Mouse (Mus musculus) NIH3T3 (cell line): ENCODE measurements around the gene Kif2c.
"Not testable (repeated sequence)": the region's sequence is repeated elsewhere in the genome, so short reads cannot be mapped to it uniquely, and the experiment has no call there.

ENCODE experiments used
- DNase-seq: peaks from one replicate; pipeline ENCODE4 v3.0.0-alpha.2; 2012; ENCODE audit warnings: low read depth

The Kif2c gene

DNA sequence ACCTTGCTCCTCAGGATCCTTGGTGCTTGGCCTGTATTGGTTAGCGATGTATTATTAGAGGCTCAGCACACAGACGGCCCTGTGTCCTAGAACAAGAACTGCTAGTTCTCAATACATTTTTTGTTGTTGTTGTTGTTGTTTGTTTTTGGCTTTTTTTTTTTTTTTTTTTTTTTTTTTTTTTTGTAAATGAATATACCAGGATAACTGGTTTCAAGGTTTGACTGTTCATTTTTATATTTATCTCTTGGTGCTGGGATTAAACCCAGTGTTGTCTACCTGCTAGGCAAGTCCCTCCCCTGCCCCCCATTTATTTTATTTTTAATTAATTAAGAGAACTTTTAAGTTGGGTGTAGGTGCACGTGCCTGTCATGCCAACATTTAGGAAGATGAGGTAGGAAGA, 6.5 kb upstream of the Kif2c start:
- peak; percentile 22 for DNase-seq

DNA sequence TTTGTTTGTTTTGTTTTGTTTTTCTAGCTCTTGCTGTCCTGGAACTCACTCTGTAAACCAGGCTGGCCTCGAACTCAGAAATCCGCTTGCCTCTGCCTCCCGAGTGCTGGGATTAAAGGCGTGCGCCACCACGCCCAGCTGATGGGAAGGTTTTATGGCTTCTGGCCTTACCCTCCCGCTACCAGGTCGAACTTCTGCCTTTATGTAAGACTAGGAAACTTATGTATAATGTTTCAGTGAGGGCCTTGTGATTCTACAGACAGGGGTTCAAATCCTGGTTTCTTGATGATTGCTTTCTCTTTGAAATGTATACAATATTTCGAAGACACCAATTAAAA, 289 bp upstream of the Kif2c start:
- DNase-seq, result not testable (repeated sequence)

DNA sequence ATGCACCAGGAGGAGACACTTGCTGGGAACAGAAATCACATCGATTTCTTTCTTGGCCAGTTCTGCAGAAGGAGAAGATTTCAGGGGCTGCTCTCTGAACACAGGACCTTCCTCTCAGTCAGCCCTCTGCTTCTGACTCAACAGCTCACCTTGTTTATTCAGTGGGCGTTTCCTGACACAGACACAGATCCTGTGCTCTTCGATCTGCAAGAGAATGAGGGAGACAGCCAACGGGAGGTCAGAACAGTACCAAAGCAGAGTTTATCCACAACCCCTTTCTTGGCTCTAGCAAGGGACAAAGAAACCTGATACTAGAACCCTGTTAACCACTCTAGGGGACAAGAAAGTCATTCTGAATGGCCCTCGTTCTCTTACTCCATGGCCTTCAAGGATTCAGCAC, 12.5 kb downstream of the Kif2c start:
- no peak for DNase-seq

DNA sequence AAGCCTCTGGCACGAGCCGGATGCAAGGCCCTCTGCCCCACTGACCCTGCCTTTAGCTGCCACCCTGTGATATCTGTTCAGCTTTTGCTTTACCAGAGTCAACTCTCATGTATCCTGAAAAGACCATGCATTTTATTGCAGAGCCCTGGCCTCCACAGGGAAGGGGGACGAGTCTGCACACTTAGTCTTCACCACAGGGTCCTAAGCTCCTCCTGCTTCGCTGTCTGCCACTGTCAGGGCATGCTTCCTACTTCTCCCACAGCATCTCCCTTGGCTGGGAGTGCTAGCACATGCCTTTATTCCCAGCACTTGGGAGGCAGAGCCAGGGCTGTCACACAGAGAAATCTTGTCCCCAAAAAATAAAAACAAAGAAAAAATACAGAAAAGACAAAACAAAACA, 21.3 kb downstream of the Kif2c start:
- no peak for DNase-seq

DNA sequence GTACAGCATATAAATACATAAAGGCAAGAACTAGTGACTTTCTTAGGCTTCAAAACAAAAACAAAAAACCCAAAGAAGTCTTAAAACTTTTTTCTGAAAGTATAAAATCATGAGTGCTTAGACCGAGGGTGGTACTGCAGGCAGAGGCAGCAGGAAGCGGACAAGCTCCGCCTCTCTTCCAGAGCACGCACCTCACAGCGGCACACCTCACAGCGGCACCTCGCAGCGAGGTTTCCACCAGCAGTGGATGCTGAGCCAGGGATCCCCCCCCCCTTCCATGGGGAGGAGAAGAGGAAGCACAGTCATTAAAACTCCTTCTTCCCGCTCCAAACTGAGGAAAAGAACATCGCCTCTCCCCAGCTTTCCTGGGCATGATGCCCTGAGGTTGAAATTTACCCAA, 22.8 kb downstream of the Kif2c start:
- DNase-seq, result no peak

DNA sequence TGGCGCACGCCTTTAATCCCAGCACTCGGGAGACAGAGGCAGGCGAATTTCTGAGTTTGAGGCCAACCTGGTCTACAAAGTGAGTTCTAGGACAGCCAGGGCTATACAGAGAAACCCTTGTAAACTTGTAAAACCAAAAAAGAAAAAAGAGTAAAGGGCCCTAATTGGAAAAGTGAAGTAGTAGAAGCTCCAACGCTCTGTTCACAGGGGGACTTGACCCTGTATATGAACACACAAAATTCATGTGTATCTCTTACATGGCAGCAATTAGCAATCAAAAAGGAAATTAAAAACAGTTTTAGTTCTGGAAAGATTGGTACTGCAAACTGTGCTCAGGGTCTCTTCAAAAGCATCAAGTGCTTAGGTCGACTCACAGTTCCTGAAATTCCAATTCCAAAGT, 26.1 kb downstream of the Kif2c start:
- DNase-seq, result no peak

DNA sequence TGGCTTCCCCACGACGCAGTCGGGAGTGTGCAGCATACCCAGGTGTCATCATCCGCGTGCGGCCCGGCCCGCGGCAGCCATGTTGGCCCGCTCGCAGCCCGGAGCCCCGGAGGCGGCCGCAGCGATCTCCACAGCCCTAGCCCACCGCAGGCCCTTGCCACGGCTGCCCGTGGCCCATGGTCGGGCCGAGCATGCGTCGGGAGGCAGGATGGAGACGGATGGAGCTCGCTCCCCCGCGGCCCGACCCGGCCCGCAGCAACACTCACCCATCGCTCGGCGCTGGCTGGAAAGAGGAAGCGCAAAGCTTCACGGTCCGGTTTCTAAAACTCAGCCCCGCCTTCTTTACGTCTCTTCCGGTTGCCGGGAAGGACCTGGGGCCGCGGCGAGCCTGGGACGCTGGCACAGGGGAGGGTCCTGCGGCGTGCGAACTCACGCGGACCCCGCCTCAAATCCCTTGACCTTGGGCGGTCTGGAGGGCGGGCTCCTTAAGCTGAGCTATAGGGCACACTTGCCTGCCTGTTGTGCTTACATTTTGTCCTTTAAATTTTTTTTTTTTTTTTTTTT, 26.6 kb downstream of the Kif2c start, which contains the start of gene Rps8:
TSS of gene Rps8 (minus strand) at position 452 of the 564 bp plus-strand sequence.
- DNase-seq, result peak; percentile 92

DNA sequence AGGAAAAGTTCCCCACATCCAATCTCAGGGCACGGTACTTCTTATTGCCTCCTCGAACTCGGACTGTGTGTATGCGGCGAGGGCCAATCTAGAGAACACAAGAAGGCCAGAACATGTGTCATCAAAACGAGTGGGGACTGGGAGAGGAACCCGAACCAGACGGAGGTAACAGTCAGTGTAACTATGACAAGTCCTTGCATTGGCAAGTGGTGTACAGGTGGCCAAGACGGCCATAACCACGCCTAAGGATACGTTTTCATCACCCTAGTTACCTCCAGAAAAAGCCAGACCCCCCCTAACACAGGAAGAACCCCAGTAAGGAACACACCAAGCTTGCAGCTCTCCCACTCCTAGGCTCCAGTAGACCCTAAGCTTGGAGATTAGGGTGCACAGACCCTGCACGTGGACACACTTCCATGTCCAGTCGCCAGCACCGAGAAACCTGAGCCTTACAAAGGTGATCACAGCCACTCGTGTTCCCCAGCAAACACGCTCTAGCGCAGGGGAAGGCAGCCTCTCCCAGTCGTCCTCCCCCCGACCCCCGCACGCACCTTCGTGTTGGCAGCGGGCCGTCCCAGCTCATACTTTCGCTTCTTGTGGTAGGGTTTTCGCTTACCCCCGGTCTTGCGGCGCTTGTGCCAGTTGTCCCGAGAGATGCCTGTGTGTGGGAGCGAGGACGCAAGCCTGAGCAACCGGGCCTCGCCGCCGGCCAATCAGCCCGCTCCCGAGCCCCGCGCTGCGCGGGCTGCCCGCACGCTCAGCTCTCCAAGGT, 27.2 kb downstream of the Kif2c start:
- DNase-seq, result peak; percentile 43

DNA sequence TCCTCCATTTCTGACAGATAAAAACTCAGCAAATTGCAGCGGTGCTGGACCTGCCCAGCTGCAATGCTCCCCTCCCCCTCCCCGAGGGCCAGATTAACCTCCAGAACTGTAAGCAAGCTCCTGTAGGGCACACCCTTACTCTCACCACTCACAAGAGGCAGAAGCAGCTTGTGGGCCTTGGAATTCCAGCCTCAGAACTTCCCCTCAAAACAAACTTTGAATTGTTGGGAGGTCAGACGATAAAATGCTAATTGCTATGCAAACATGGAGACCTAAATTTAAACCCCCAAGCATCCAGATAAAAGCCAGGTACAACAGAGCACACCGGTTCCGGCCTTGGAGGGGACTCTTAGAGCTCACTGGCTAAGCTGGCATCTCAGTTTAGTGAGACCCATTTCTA, 29.7 kb downstream of the Kif2c start:
- DNase-seq, result no peak

DNA sequence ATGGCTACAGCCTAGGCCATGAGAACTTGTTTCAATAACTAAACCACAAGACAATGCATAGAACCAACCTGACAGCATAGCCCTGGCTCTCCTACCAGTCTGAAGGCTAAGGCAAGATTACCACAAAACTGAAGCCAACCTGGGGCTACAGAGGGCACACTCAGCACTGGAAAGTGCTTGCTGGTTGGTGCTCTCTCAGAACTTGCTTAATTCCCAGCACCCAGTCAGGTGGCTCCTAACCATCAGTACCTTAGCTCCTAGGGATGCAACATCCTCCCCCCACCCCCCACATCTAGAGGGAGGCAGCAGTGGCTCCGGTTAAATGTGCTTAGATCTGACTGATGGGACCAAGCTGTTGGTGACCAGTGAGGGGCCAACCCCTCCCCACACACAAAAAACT, 31.0 kb downstream of the Kif2c start:
- no peak for DNase-seq

DNA sequence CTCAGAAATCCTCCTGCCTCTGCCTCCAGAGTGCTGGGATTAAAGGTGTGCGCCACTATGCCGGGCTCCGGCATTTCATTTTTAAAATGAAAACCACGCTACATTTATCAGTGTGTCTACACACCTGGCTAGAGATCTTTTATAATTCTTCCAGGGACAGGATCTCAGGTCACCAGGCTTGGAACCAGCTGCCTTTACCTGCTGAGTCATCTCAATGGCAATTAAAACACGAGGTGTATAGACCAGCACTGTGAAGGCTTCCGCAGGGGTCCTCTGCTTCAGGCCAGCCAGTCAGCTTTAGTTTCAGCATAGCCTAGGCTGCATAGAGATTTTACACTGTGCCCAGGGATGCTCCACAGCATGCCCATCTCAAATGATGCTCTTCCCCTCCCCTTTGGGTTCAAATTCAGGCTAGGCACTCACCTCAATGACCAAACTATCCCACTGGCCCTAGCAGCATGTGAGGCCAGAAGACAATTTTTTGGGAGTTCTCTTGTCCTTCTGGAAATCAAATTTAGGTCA, 32.2 kb downstream of the Kif2c start:
- no peak for DNase-seq

DNA sequence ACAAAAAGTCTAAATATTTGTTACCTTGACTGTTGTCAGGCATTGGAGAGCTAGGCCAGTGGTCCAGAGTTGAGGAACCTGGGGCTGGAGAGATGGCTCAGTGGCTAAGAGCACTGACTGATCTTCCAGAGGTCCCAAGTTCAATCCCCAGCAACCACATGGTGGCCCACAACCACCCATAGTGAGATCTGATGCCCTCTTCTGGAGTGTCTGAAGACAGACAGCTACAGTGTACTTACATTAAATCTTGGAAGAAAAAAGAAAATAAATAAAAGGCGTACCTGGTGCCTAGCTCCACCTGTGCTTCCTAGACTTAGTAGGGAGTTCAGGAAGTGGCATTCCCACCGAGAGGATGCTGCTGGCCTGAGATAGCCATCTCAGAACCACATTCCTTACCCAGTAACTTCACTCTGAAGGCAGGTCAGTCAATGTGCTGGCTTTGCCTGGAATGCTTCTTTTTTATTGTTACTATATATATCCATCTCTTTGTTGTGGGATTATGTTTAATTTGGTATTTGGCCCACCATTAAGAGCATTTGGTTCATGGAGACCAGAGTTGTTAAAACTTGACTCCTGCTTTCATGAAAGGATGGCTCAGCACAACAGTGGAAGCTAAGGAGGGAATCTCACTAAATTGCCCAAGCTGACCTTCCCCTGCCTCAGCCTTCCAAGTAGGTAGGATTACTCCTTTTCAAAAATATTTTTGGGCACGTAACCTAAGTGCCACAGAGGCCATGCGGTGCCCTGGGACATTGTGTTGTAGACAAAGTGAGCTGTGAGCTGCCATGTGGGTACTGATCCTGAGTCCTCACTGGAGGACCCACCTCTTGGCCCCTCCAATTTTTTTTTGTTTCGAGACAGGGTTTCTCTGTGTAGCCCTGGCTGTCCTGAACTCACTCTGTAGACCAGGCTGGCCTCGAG, 32.9 kb downstream of the Kif2c start:
- no peak for DNase-seq

DNA sequence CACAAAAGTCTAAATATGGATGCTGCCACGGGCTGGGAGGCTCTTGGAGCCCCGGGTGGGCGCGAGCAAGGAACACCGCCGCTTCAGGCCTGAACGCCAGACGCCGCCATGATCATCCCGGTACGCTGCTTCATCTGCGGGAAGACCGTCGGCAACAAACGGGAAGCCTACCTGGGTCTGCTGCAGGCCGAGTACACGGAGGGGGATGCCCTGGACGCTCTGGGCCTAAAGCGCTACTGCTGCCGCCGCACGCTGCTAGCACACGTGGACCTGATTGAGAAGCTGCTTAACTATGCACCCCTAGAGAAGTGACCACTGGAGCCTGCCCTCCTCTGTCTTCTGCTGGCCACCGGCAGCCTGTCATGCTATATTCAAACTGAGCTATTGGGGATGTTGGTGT, 33.6 kb downstream of the Kif2c start:
- DNase-seq, result no peak

DNA sequence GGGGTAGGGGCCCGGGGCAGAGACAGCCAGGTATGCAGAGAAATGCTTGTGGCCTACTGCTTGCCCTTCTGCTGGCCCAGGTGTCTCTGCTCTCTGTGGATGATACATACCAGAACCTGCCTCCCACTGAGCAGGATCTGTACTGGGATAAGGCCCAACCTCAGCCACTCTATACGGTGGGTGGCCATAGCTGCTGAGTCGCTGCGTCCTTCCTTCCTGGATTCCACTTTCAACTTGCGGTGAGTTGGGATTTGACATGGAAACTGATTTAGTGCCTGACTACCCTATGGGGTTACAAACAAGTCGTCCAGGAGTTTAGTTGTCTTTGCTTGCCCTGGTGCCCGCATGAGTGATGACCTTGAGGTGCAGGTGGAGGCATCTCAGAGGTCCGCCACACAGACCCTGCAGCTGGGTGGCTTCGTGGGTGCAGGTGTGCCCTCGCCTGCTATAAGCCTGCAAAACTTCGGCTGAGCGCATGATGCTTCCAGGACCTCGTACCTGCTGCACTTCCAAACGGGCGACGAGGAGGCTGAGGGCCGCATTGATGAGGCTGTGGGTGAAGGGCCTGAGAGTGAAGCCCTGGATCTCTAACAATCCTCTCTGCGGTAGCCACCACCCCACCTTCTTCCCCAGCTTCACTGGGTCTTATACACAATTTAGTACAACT, 34.3 kb downstream of the Kif2c start:
- no peak for DNase-seq

DNA sequence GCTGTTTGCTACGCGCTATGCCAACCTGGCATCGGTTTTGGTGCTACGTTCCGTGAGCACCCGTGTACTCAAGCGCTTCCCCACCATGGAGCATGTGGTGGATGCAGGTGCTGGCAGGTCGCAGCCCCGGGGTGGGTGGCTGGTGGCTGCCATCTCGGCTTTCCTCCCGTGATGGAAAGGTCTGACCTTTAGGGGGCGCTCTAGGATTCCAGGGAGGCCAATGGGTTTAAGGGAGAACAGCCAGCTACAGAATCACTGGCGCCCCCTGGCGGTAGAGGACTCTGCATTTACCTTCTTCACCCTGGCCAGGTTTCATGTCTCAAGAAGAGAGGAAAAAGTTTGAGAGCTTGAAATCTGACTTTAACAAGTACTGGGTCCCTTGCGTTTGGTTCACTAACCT, 36.3 kb downstream of the Kif2c start:
- DNase-seq, result peak; percentile 87

DNA sequence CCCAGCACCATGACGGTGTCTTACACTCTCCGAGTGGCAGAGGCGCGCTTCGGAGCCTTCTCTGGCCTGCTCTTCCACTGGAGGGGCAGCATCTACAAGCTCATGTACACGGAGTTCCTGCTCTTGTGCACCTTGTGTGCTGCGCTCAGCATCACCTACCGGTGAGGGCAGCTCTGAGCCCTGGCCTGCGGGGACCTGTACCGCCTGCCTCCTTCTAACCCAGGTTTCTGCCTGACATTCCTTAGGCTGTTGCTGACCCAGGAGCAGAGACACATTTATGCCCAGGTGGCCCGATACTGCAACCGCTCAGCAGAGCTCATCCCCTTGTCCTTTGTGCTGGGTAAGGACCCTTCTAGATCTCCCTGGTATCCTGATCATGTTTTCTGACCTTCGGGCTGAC, 37.2 kb downstream of the Kif2c start:
- no peak for DNase-seq

DNA sequence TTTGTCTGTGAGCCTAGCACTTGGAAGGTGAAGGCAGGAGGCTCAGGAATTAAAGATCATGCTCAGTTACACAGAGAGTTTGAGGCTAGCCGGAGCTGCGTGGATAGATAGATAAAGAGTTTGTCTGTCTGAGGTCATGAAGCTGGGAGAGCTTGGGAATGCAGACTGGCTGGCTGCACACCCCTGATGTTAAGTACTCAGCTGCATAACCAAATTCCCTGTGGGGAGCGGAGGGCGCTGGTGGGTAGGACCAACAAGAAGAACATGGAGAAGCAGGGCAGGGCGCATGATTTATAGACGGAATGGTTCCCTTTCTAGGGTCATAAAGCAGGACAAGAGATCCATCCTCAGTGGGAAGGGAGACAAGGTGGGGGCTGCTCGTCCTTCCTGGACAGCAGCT, 39.4 kb downstream of the Kif2c start:
- no peak for DNase-seq

DNA sequence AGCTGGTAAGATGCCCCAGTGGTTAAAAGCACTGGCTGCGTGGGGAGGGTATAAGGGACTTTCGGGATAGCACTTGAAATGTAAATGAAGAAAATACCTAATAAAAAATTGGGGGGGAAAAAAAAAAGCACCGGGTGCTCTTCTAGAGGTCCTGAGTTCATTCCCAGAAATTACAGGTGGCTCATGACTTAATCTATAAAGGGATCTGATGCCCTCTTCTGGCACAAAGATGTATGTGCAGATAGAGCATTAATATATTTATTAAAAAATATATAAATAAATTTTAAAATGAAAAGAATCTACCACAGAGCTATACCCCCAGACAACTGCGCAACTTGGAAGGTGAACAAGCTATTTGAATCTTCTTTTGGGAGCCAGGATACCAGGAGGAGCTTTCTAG, 41.8 kb downstream of the Kif2c start:
- peak; percentile 70 for DNase-seq

DNA sequence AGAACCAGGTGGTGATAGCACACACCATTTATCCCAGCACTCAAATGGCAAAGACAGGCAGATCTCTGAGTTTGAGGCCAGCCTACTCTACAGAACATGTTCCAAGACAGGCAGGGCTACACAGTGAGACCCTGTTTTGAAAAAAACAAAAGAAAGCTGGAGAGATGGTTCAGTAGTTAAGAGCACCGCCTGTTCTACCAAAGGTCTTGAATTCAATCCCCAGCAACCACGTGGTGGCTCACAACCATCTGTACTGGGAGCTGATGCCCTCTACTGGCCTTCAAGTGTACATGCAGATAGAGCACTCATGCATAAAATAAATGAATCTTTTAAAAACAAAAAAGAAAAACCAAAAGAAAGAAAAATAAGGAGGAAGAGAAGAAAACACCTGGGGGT, 43.2 kb downstream of the Kif2c start:
- peak; percentile 83 for DNase-seq

DNA sequence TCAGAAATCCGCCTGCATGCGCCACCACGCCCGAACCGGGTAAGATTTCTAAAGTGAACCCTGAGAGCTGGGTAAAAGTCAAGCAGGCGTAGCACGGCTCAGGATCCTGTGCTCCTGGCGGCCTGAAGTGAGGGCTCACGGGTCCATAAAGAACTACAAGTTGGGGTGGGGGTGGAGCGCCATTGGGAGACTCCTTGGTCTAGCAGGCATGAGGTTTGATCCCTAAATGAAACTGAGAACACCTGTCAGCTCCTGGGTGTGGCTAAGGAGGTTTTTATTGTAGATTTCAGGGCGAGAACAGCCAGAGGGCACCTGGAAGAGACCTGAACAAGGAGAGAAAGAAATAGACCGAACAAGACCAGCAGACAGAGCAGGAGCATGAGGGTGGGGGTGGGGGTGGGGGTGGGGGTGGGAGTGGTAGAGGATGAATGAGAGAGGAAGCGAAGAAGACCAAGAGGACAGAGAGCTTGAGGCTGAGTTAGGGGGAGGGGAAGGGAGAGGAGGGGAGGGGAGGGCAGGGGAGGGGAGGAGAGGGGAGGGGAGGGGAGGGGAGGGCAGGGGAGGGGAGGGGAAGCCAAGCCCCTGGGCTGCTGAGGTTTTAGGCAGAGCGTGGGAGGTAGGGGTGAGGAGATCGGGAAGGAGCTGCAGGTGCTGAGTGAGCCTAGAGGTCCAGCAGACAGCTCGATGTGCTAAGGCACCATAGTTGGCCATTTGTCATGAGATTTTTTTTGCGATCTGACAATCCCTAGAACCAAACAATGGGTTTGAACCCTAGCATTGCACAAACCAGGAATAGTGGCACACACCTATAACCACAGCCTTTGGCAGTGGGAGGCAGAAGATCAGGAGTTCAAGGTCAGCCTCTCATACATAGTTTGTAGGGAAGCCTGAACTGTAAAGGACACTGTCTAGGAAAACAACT, 43.9 kb downstream of the Kif2c start:
- DNase-seq, result no peak

DNA sequence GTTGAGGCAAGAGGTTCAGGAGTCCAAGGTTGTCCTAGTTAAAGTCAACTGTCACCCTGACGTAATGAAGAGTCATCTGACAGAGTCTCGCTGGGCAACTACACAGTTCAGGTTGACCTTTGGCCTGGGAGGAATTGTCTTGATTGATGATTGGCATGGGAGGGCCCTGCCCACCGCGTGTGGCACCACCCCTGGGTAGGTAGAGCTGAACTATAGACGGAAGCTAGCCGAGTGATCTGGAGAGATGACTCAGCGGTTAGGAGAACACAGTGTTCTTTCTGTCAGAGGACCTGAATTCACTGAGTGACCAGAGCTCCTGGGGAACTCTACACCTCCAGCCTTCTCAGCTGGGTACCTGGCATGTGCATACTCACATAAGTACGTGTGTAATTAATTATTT, 46.4 kb downstream of the Kif2c start:
- no peak for DNase-seq
